19 mouse cellular contexts compared by ENCODE assay signal in the genomic region with DNA sequence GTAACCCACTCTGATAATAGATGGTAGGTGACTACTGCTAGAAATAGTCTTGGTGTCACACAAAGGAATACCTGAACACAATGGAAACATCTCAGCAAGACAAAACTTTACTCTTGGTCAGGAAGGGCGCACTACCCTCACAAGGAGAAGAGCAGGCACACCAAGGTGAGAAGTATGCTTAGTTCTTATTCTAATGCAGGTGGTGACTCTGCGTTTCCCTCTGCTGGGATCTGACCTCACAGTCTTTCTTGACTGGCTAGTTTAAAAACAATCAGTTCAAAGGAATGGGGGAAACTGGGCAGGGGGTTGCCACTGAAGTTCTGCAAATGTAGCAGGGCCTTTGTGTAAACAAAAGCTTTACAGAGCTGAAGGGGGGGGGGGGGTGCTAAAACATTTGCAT.
"Had no signal": no experiment of that assay in that cellular context is flagged by ENCODE, and none has a peak within 500 bp of the region (broad histone marks: within the 10 kb centered on the region; RNA-seq: fewer than 3 reads in every experiment).

No protein-coding gene starts in this region.

- H3K4me3 ChIP-seq: lung, embryonic 15.5 days; megakaryocyte, embryonic 14.5 days; midbrain, embryonic 13.5 days; midbrain, embryonic 15.5 days; neural tube, embryonic 12.5 days; stomach, embryonic 15.5 days had no signal

- H3K9me3 ChIP-seq: lung, embryonic 15.5 days; midbrain, embryonic 13.5 days; midbrain, embryonic 15.5 days; neural tube, embryonic 12.5 days; stomach, embryonic 15.5 days had no signal

- H3K27me3 ChIP-seq: lung, embryonic 15.5 days; midbrain, embryonic 13.5 days; midbrain, embryonic 15.5 days; neural tube, embryonic 12.5 days; stomach, embryonic 15.5 days had no signal

- H3K36me3 ChIP-seq: lung, embryonic 15.5 days; midbrain, embryonic 13.5 days; midbrain, embryonic 15.5 days; neural tube, embryonic 12.5 days; stomach, embryonic 15.5 days had no signal

- H3K27ac ChIP-seq: lung, embryonic 15.5 days; macrophage; midbrain, embryonic 13.5 days; midbrain, embryonic 15.5 days; neural tube, embryonic 12.5 days; stomach, embryonic 15.5 days had no signal

- H3K9ac ChIP-seq: liver, postnatal 0 days; lung, embryonic 15.5 days; midbrain, embryonic 13.5 days; midbrain, embryonic 15.5 days; neural tube, embryonic 12.5 days; stomach, embryonic 15.5 days had no signal

- DNase-seq: liver, postnatal 0 days; lung, adult 2 months; lung, postnatal 14 days; lung, postnatal 36 days; right cerebral cortex, postnatal 14 days; right cerebral cortex, postnatal 4 days; spleen, adult 18-20 months; thymus, adult 18-20 months; thymus, postnatal 14 days; thymus, postnatal 36 days had no signal

- H3K4me1 ChIP-seq: lung, embryonic 15.5 days; megakaryocyte, embryonic 14.5 days; midbrain, embryonic 13.5 days; midbrain, embryonic 15.5 days; neural tube, embryonic 12.5 days; stomach, embryonic 15.5 days had no signal

- H3K4me2 ChIP-seq: lung, embryonic 15.5 days; midbrain, embryonic 11.5 days; midbrain, embryonic 13.5 days; midbrain, embryonic 15.5 days; neural tube, embryonic 12.5 days; stomach, embryonic 15.5 days had no signal

- ATAC-seq: liver, postnatal 0 days; lung, postnatal 0 days; midbrain, embryonic 13.5 days; midbrain, embryonic 15.5 days had no signal
